Mouse (Mus musculus) lung, postnatal 36 days (tissue): ENCODE measurements around the gene Serpina3f.
"Not testable (repeated sequence)": the region's sequence is repeated elsewhere in the genome, so short reads cannot be mapped to it uniquely, and the experiment has no call there.

Experiments
- DNase-seq: peaks from one replicate; pipeline ENCODE4 v3.0.0; 2022; ENCODE audit warnings: mixed read lengths

Gene Serpina3f

DNA sequence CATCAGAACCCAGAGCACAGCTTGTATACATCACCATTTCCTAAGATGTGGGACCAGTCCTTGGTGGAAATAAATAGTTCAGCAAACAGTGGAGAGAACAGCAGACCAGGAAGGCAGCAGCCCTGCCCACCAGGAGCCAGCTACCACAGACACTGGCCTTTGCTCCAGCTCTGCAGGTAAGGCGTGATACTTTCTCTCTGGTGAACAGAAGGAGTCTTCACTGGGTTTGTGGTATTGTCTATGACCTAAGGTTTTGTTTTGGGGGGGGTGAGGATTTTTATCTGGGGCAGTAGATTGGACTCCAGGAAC, at the start of gene Serpina3f:
Serpina3f (plus strand) TSS at position 100 of the 309 bp plus-strand sequence.
- DNase-seq: no peak

DNA sequence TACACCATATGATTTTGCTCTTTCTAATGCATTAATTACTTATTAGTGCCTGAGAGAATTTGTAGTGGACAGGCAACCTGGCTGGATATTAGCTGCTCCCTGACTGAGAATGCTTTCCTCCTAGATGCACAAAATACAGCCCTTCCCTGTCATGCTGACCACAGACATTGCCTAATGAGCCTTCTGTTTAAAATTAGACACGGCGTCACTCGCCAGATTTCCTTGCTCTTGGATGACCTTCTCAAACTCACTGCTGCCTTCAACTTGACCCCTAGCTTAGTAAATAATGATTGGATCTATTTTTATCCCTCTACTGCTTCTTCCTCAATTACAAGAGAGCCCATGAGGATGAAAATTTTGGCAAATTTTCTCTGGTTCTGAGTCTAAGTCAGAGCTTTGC, 39.6 kb upstream of the Serpina3f start:
- DNase-seq: peak; percentile 72

- peak; percentile 11 for DNase-seq
Measured at GRCm38 (mm10) chr12:104175636-104176035, 38.7 kb upstream of the Serpina3f start.

DNA sequence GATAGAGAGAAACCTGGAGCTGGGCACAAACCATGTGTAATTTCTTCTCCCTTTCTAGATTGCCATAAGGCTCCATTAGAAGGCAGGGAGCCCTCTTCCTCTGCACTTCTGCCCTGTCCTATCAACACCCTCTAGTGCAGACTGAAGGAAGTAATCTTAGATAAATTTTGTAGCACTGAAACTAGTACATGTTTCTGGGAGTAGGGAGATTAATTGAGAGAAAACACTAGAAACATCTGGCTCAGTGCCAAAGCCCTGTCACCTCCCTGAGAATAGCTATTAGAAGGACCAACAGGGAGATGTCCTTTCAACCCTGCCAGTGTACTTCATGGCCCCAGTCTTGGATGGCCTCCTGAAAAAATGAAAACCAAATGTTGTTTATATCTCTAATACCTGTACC, 35.8 kb upstream of the Serpina3f start:
- DNase-seq: no peak

DNA sequence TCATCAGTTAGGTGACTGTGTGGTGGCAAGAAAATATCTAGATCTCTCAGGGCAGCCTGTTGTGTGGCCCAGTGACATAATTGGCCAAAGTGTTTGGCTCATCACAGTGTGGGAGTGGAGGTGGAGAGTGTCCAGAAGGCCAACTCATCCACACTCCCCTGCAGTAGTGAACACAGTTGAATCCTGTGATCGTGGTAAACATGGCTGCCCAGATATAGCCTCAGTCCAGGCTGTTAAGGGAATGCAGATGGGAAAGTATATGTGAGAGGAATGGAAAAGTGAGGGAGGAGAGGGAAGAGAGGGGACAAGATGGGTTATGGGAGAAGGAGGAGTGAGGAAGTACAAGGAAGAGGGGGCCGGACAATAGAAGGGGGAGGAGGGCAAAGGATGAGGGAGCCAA, 35.4 kb upstream of the Serpina3f start:
- DNase-seq: no peak

- no peak for DNase-seq
Measured at GRCm38 (mm10) chr12:104185046-104185445, 29.3 kb upstream of the Serpina3f start.

- peak; percentile 46 for DNase-seq
Measured at GRCm38 (mm10) chr12:104186041-104186581, 28.2 kb upstream of the Serpina3f start.

GRCm38 (mm10) chr12:104189246-104189645, 25.1 kb upstream of the Serpina3f start:
- no peak for DNase-seq

DNA sequence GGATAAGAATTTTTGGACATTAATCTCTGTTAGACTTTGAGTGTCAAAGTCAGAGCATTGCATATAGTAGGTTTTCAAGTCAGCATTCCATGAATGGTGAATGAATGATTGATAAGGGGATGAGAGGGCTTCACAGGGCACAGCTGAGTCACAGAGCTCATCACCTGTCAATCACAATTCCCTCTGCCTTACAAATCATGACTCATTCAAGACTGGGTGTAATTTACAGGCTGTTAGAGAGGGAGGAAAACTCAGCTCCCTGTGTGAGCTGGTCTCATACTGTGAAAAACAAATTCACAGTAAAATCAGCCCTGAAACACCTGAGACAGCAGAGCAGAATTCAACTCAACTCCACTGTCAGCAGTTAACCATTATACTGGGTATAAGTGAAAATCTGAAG, 23.5 kb upstream of the Serpina3f start:
- no peak for DNase-seq

DNA sequence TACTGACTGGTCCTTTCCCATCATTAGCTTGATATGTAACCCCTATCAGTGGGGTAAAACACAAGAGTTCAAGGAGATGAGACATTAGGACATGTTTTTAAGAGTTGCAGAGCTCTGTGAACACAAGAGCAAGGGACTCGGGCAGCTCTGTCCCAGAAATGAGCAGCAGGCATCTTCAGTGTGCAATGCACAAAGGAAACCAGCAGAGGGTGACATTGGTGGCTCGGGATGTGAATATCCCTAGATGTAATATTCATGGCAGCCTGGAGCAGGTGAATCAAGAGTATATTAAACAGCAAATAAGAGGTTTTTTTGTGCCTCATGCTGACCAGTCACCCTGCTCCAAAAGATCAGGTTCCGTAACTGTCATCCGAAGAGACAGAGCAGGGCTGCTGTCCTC, 5.2 kb upstream of the Serpina3f start:
- DNase-seq: no peak

GRCm38 (mm10) chr12:104209802-104210201, 4.5 kb upstream of the Serpina3f start:
- DNase-seq: no peak

DNA sequence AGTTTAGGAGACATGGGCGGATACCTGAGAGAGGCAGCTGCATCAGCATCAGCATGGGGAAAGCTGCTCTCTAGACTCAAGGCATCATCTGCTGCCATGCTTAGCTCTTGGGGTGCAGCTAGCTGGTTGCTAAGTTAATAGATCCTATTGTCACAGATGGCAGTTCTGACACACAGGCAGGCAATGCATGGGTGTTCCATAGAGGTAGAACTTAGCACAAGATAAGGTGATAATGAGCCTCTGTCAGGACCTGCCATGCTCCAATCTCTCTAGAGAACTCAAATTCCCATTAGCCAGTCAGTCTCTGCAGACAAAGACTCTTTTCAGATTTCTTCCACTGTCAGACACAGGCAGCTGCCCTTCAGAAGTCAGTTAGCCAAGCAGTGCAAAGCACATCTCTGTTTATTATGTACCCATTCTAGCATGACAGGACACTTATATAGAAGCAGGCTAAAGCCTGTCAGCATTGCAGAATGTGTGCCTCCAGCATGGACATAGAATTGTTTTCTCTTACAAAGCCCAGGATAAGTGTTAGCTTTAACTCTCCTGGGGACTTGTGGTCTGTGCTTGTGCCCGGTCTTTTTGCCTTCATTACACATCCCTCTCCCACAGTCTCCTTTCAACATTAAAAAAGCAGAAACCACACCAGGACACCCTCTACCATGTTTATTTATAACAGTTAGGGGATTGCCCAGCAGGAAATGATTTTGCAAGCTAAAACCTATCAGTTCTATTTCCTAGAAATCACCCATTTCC, 477 bp upstream of the Serpina3f start:
- DNase-seq: no peak

- DNase-seq: no peak
Measured at GRCm38 (mm10) chr12:104215249-104215648, 905 bp downstream of the Serpina3f start.

DNA sequence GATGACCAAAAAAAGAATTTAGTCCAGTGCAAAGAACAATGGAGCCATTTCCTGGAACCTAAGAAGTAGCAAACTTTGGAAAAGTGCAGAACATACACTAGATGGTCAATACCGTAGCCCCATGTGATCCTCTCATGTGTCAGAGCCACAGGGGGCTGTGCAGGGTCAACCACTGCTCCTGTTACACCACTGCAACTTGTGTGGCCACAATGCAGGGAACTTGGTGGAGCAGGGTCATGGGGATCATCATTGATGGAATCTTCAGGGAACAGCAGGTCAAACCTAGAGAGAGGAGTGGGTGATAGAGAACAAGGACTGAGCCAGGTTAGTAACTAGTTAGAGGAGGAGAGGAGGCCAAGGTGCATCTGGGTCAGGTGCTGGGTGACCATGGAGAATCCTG, 7.3 kb downstream of the Serpina3f start:
- no peak for DNase-seq

GRCm38 (mm10) chr12:104223690-104224089, 9.3 kb downstream of the Serpina3f start:
- DNase-seq: no peak

DNA sequence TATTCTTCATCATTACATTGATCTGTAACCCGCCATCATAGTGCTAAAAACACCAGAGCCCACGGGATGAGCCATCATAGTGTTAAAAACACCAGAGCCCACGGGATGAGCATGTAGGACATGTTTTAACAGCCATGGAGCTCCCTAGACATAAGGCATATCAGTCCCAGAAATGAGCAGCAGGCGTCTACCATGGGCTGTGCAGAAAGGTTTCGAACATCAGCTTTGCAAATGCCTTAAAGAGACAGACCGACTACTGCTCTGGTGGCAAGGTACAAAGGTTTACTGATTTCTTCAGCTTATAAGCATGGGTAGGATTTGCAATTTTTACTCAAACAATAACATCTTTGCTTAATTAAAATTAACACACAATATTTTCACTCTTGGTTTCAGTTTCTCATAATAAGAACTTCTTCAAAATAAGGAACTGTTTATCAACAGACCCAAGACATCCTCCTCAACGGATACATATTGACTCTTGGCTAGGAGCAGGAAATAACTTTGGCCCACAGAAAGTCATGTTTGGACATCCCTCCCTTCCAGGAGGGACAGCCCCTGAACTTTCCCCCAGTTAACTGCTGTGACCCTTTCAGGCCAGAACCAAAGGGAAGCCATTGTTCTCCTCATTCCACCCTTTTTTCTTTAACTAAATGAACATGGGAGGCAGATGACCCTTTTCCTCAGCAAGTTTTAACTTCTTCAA, 10.4 kb downstream of the Serpina3f start:
- DNase-seq: peak; percentile 27

DNA sequence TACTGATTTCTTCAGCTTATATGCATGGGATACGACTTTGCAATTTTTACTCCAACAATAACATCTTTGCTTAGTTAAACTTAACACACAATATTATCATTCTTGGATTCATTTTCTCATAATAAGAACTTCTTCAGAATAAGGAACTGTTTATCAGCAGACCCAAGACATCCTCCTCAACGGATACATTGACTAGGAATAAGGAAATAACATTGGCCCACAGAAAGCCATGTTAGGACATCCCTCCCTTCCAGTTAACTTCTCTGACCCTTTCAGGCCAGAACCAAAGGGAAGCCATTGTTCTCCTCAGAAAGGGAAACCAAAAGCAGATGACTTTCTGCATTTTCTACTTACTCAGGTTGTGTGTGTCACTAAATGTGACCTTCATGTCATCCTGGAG, 16.4 kb downstream of the Serpina3f start:
- no peak for DNase-seq

GRCm38 (mm10) chr12:104235915-104236314, 21.6 kb downstream of the Serpina3f start, which contains the start of gene Serpina3g:
TSS of gene Serpina3g (plus strand) at chr12:104236245.
- no peak for DNase-seq

DNA sequence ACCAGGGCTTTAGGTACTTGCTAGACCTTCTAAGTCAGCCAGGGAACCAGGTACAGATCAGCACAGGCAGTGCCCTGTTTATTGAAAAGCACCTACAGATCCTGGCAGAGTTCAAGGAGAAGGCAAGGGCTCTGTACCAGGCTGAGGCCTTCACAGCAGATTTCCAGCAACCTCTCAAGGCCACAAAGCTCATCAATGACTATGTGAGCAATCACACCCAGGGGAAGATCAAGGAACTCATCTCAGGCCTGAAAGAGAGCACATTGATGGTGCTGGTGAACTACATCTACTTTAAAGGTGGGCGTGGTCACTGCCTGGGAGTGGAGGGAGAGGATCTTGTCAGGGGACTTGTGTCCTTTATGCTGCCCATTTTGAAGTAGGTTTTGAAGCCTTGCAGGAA, 23.7 kb downstream of the Serpina3f start:
- not testable (repeated sequence) for DNase-seq

GRCm38 (mm10) chr12:104243307-104243706, 29.0 kb downstream of the Serpina3f start:
- DNase-seq: peak; percentile 13

DNA sequence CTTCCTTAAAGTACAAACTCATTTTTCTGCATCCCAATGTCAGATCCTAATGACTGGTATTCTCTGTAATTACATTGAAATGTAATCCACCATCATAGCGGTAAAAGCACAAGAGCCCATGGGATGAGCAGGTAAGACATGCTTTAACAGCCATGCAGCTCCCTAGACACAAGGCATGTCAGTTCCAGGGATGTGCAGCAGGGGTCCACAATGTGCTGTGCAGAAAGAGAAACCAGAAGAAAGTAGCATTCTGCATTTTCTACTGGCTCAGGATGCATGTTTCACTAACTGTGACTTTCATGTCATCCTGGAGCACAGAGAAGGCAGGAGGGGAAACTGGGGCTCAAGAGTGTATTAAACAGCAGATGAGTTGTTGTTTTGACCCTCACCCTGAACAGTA, 30.7 kb downstream of the Serpina3f start:
- DNase-seq: no peak

GRCm38 (mm10) chr12:104245595-104245994, 31.3 kb downstream of the Serpina3f start:
- no peak for DNase-seq

- DNase-seq: no peak
Measured at GRCm38 (mm10) chr12:104247553-104248002, 33.2 kb downstream of the Serpina3f start.

GRCm38 (mm10) chr12:104248231-104248630, 33.9 kb downstream of the Serpina3f start:
- DNase-seq: no peak
